Mouse (Mus musculus): Measurements from ENCODE around the gene Eml5. TPM values are rescaled to one million over a fixed set of nuclear protein-coding genes. Genes with fewer than 3 reads are reported as not detected.

Eml5 gene
- total and polyA plus RNA-seq, 2 experiments from 2014 or later: 8.2 to 42.5 TPM

DNA sequence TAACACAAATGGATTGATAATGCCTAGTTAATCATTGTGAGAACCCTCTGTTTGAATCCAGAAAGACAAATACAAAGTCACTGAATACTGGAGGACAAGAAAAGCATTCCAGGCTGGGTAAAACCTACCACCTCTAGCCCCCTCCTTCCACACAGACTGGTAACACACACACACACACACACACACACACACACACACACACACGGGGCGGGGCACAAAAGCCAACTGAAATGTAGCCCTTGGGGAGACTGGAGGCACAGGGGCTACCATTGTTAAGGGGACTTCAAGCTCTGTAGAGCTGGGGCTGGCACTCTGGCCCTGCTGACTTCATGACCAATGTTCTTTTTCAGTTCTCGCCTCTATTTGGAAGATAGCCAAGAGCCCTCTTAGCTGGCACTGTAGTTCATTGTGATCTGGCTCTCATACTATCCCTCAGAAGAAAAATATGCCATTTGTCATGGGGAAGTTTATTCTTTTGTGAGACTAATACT, 160.2 kb downstream of the Eml5 start:
- no peaks in the 10 kb centered on the region for H3K27me3 ChIP-seq (ENCODE audit: insufficient read depth, low read length)
- no peak overlapping the region for H3K9ac ChIP-seq
- 50% methylated on average over 3 of the region's 3 CpGs for WGBS
- no peaks in the 10 kb centered on the region for H3K36me3 ChIP-seq (ENCODE audit: insufficient read depth)
- no peak overlapping the region for H3K4me3 ChIP-seq (ENCODE audit: low read depth, low read length)
- H3K4me2 ChIP-seq (ENCODE audit: low read depth): no peak overlapping the region
- DNase-seq (no peak), ATAC-seq (peak; percentile 44; the same call in 1 of the 2 replicates)
- no peaks in the 10 kb centered on the region for H3K4me1 ChIP-seq (ENCODE audit: insufficient read depth)
- H3K27ac ChIP-seq (ENCODE audit: low read depth, low read length): no peak overlapping the region
- H3K9me3 ChIP-seq (ENCODE audit: low read length): no peaks in the 10 kb centered on the region
- TF ChIP-seq CTCF (IDR thresholded peaks at IDR 0.05; ENCODE audit: low read depth): no peak

DNA sequence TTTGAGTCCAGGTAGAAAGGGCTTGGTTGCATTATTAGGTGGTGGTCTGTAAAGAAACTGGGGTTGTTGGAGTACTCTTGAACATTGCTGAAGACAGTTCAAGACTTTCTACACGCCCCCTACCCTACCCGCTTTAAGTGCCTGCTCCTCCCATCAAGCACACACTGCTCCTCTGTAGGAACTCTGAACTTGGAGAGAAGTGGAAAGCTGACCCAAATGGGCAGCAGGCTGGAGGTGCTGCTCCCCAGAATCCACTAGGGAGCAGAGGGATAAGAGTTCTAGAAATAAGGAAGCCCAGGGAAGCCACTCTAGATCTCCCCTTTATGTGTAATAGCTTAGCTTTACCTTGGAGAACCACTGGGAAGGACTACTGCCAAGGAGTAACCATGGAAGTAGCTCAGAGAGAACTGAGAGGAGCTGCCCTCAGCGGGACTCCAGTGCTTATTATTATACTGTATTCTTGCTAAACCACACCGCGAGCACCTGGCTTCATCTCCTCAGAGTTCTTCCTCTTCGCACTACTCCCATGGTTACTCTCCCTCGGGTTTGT, 163.4 kb downstream of the Eml5 start:
- ATAC-seq: no peak

DNA sequence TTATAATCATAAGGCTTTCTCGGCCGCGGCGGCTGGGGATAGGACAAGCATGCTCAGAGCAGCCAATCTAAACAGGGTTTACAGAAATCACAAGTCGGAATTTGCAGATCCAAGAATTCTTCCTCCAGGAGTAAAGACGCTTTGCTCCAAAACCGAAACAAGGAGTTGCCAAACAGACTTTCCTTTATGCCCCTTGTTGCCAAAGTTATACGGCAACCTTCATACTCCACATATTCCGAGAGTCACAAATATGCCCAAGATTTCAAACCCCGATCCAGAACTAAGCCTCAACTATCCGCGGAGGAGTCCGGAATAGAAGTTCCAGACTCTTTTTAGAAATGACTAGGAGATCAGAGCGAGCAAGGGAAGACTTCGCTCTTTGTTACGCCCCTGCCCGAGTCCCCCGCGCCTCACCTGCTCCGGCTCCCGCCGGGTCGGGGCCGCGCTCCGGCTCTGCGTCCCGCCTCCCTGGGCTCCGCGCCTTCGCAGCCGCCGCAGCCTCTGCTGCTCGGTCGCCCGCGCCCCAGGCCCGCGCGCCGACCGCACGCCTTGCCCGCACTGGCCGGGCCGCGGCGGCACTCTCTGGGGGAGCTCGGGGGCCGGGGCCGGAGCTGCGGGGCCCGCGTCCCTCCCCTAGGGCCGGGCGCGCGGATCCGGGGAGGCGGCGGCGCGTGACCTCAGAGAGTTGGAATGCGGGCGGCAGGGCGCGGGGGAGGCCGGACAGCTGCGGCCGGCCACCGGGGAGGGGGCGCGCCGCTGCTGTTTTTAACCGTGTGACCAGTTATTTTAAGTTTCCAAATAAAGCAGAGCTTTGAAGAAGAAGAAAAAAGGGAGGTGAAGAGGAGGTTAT, 164.1 kb downstream of the Eml5 start, which contains the start of gene Ptpn21:
Gene Ptpn21 (minus strand): TSS at position 455 of the 850 bp plus-strand sequence.
- H3K27me3 ChIP-seq (ENCODE audit: insufficient read depth, low read length): no peaks in the 10 kb centered on the region
- H3K4me1 ChIP-seq (ENCODE audit: insufficient read depth): peaks cover 14% of the 10 kb centered on the region; the same call in 1 of the 2 replicates
- DNase-seq (peak; percentile 63), ATAC-seq (peak; percentile 16)
- no peaks in the 10 kb centered on the region for H3K9me3 ChIP-seq (ENCODE audit: low read length)
- peak within 1 kb of the TSS; percentile 69 for H3K4me3 ChIP-seq (ENCODE audit: low read depth, low read length)
- peak within 1 kb of the TSS; percentile 99 for H3K4me2 ChIP-seq (ENCODE audit: low read depth)
- no peaks in the 10 kb centered on the region for H3K36me3 ChIP-seq (ENCODE audit: insufficient read depth)
- TF ChIP-seq CTCF (IDR thresholded peaks at IDR 0.05; ENCODE audit: low read depth): no peak
- peak within 1 kb of the TSS; percentile 29; the same call in 1 of the 2 replicates for H3K27ac ChIP-seq (ENCODE audit: low read depth, low read length)
- H3K9ac ChIP-seq: peak within 1 kb of the TSS; percentile 57
- WGBS: 1% methylated on average over 73 of the region's 75 CpGs

More for the DNA sequence above, 163.4 kb downstream of the Eml5 start:
- no peak overlapping the region for H3K27ac ChIP-seq (ENCODE audit: low read depth, low read length)
- peak overlapping the region; percentile 99 for H3K4me2 ChIP-seq (ENCODE audit: low read depth)
- peak; percentile 11 for DNase-seq
- H3K27me3 ChIP-seq (ENCODE audit: insufficient read depth, low read length): no peaks in the 10 kb centered on the region
- H3K4me3 ChIP-seq (ENCODE audit: low read depth, low read length): peak overlapping the region; percentile 69
- no peaks in the 10 kb centered on the region for H3K9me3 ChIP-seq (ENCODE audit: low read length)
- peaks cover 14% of the 10 kb centered on the region; the same call in 1 of the 2 replicates for H3K4me1 ChIP-seq (ENCODE audit: insufficient read depth)
- 14% methylated on average over 7 of the region's 7 CpGs for WGBS
- H3K9ac ChIP-seq: peak overlapping the region; percentile 57; the same call in 1 of the 2 replicates
- no peaks in the 10 kb centered on the region for H3K36me3 ChIP-seq (ENCODE audit: insufficient read depth)
- TF ChIP-seq CTCF (IDR thresholded peaks at IDR 0.05; ENCODE audit: low read depth): no peak

Other genes with a start within 250 kb of the Eml5 start
- gene Ptpn21, start 164.1 kb downstream of the Eml5 start, total RNA-seq (2014; rRNA removed): 3.1 and 4.0 TPM in 2 replicates
- gene Ptpn21, start 164.1 kb downstream of the Eml5 start, polyA plus RNA-seq (2015; fragmentation: Nextera tagmentation; extraction: Ambion mirVana): 1.2 and 1.3 TPM in 2 replicates
- 130 and 134 TPM in 2 replicates for gene Zc3h14, start 154.5 kb downstream of the Eml5 start, total RNA-seq (2014; rRNA removed)
- 103 and 113 TPM in 2 replicates for gene Zc3h14, start 154.5 kb downstream of the Eml5 start, polyA plus RNA-seq (2015; fragmentation: Nextera tagmentation; extraction: Ambion mirVana)
- gene Ttc8, start 19.1 kb upstream of the Eml5 start, total RNA-seq (2014; rRNA removed): 20.9 and 28.5 TPM in 2 replicates
- gene Ttc8, start 19.1 kb upstream of the Eml5 start, polyA plus RNA-seq (2015; fragmentation: Nextera tagmentation; extraction: Ambion mirVana): 16.0 and 22.7 TPM in 2 replicates

Data from forebrain, postnatal 0 days (tissue).